Mouse (Mus musculus) 3T3-L1 (cell line): ENCODE data around the gene Apoe.

Source experiments
- DNase-seq: peaks from one replicate; pipeline ENCODE4 v3.0.0-alpha.2; 2015; ENCODE audit warnings: low read depth, low spot score

Apoe gene

GRCm38 (mm10) chr7:19698907-19699826 is at the start of gene Apoe:
Apoe (minus strand) TSS chr7:19699188.
- no peak for DNase-seq

- peak; percentile 31 for DNase-seq
Measured at GRCm38 (mm10) chr7:19747420-19748218, 48.6 kb upstream of the Apoe start.

DNA sequence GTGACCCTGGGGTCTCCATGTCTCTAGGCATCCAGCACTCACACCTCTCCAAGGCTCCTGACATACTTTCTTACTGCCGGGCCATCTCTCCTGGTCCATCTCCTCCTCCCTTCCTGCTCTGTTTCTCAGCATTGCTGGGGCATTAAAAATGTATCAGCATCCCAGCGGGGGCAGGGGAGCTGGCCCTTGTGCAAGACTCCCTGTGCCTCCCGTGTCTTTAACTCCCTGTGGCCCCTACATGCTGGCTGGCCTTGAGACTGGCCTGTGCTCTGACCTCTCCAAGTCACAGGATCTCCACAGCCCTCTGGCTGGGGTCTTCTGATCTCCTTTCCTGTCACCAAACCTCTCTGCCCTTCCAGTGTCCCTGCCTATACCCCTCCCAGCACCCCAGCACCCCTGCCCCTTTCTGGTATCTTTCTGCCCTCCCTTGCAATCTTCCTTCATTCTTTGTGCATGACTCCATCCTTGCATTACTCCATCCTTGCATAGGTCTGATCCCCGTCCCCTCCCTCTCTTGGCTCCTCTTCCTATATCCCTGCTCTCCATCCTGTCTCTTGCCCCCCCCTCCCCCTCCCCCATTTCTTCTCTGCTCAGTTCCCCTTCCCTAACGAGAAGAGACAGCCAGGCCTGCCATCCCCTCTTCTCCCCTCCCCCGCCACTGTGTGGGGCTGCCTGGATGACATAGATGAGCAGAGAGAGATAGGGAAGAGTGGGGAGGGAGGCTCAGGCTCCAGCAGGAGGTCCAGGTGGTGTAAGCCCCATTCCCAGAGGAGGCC is 47.6 kb upstream of the Apoe start:
- DNase-seq: peak; percentile 61

DNA sequence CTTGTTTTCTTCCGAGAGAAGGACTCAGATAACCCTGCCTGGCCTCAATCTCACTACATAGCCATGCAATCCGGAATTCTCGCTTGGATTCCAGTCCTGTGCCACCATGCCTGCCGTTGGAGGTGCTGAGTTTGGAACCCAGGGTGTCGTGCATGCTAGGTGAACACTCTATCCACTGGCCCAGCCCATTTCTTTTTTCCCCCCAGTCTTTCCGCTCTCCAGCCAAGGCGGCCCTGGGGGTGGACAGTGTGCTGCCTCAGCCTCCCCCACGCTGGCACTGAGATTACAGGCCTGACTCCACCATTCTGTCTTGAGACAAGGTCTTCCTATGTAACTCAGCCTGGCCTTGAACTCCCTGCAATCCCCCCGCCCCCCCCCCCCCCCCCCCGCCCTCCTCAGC is 47.0 kb upstream of the Apoe start:
- no peak for DNase-seq

DNA sequence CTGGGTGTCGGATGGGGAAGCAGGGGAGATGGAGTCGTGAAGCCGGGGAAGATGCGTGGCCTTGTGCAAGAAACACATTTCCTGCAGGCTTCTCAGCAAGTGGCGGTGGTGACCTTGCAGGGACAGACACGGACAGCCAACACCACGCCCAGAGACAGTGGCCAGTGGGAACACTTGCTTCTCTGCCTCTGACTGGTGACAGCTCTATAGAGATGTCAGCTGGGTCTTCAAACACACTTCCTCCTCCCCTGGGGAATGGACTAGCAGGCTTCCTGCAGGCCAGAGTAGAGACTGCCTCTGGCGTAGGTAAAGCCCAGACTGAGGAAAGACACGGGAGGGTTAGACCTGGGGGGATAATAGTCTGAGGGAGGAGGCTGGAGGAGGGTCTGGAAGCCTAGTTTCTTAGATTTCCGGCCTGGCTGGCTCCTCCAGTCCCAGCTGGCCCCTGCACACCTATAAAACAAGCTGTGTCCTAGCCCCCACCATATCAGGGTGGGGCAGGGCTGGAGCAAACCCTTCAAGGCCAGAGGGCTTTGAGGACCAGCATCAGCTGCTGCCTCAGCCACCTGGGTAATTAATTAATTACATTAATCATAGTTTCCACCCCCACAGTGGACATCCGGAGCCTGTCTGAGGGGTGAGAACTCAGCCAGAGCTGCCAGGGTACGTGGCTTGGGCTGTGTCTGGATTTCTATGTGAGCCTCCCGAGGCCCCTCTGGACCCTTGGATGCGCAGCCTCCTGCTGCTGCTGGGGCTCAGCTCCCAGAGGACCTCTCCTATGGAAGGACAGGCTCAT is 45.8 kb upstream of the Apoe start:
- no peak for DNase-seq

DNA sequence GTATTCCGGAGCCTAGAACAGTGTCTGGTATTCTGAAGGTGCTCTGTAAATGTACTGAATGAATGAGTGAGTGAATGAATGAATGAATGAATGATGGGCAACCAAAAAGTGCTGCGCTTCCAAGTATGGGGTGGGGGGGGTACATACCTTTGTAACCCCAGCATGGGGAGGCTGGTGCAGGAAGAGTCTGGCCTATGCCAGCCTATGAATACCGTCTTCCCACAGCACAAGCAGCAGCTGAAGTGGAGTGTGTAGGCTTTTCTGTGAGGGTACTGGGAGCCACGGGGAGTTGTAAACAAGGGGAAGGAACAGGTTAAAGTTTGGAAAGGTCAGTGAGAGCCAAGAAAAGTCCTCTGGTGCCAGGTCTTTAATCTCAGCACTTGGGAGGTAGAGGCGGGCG is 44.8 kb upstream of the Apoe start:
- DNase-seq: no peak

GRCm38 (mm10) chr7:19742468-19742867 is 43.5 kb upstream of the Apoe start:
- DNase-seq: no peak

GRCm38 (mm10) chr7:19741329-19742031 is 42.5 kb upstream of the Apoe start:
- no peak for DNase-seq

DNA sequence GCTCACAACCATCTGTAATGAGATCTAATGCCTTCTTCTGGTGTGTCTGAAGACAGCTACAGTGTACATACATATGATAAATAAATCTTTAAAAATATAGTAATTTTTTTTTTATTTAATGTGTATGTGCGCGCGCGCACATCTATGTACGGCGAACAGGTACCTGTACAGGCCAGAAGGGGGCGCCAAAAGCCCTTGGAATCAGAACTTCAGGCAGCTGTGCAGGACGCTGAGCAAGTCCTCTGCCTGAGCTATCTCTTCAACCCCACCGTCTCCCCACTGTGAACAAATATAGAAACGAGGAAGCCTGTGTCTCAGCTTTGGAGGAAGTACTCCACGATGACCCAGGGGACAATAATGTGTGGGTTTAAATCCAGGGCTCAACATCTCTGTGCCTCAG is 41.3 kb upstream of the Apoe start:
- DNase-seq: no peak

- DNase-seq: no peak
Measured at GRCm38 (mm10) chr7:19738771-19739170, 39.8 kb upstream of the Apoe start.

GRCm38 (mm10) chr7:19736389-19737057 is 37.5 kb upstream of the Apoe start:
- no peak for DNase-seq

DNA sequence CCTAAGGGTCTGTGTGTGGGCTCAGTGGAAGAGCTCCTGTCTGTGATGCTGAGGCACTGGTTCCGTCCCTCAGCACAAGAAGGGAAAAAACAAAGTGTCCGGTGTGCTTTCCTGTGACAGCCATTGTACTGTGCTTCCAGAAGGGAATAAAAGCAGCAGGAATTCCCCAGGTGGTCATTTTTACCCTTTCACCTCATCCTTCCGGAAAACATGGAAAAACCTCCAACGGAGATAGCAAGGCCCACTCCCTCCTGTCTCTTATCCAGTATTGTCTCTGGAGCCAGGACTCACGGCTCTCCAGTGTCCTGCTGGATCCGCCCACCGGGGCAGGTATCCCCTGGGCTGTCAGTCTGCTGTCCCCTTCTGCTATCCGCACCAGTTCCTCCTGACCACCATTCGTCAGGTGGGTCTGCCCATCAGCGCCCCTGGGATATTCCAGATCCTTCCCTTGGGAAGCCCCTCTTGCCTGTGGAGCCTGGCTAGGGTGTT is 35.2 kb upstream of the Apoe start:
- no peak for DNase-seq

- DNase-seq: peak; percentile 26
Measured at GRCm38 (mm10) chr7:19726541-19726940, 27.6 kb upstream of the Apoe start.

- DNase-seq: no peak
Measured at GRCm38 (mm10) chr7:19724167-19724566, 25.2 kb upstream of the Apoe start.

GRCm38 (mm10) chr7:19722754-19723195 is 23.8 kb upstream of the Apoe start:
- no peak for DNase-seq

DNA sequence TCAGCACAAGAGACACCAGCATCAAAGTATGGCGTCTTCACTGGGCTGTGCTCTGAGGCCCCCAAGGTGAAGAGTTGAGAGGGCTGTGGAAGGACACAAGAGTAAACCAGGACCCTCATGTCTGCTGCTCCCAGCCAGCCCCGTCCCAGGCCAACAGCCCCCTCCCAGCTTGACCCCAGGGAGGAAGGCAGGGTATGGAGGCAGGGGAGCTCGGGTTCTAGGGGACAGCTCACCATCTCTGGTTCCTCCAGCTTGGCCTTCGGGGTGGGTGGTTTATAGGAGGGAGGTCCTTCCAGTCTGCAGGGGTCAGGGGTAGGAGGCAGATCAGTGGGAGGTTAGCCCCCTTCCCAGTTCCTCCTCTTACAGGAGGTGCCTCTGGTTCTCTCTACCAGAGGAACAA is 20.2 kb upstream of the Apoe start:
- no peak for DNase-seq

GRCm38 (mm10) chr7:19718297-19718952 is 19.4 kb upstream of the Apoe start:
- DNase-seq: no peak

DNA sequence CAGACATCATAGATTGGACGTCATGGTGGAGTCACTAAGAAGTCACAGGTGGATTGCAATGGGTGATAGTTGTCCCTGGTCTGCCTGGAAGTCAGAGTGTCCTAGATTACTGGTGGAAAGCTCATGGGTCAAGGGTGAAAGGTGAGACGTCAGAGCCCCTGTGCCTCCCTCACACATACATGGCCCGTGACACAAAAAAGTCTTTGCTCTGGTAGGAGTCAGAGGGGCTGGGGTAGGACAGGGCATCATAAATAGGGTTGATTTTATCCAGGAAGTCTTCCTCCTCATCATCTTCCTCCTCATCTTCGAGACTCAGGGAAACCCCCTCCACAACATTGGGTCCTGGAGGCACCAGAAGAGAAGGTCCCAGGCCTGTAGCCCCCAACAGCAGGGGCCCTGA is 18.4 kb upstream of the Apoe start:
- no peak for DNase-seq

DNA sequence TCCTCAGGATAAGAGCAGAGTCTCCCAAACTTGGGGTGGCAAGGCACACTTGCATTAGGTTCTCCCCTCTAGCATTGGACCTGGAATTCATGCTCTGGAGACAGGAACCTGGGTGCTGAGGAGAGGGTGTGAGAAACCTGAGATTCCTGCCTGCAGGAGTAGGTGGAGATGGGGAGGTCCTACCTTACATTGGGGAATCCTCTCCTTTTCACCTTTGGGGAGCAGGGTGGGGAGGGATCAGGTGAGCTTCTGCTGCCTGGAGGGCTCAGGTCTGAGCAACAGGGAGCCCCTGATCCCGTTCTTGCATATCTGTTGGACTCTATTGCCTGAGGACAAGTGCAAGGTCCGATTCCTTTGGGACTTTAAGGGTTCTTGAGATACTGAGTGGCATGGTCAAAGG is 17.8 kb upstream of the Apoe start:
- no peak for DNase-seq
